Mouse (Mus musculus): ENCODE results near the gene Irf6.

Gene Irf6

DNA sequence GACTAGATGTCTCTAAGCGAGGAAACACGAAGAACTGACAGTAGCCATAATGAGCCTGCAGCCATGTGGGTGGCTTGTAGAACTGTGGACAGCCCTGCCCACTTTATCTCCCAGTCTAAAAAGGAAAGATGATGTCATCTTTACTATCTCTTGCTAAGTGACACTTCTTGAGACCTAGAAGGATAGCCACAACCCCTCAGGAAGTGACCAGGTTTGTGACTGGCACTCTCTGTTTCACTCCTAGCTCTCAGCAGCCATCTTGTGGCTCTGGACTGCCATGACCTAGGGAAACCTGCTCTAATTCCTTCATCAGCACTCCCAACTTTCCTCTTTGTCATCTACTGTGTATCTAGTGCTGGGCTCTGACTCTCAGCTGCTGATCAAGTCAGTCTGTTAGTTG is 45.4 kb downstream of the Irf6 start:
- CTCF ChIA-PET = no interaction called here

GRCm38 (mm10) chr1:193200640-193201382 is 47.9 kb downstream of the Irf6 start:
- CTCF ChIA-PET = interaction anchor here (0.7 kb wide), 1 partner anchor 29 kb away, joined by 3 read pairs; no protein-coding TSS in a partner anchor

DNA sequence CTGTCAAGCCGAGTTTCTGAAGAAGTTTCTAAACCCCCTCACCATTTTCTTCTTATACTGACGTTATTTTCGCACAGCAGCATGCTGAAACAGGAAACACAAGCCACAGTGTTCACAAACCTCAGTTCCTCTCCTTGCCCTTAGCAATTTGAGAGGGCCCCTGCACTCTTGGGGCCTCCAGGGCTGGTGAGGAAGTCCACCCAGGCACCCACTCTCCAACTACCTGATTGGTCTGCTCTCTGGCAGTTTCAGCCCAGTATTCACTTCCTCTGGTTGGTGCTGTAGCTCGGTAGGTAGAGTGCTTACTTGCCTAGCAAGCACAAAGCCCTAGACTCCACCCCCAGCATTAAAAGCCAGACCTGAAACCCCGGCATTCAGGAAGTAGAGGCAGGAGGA is 48.5 kb downstream of the Irf6 start, which contains the start of gene Traf3ip3:
TSS of gene Traf3ip3 (minus strand) at position 321 of the 396 bp plus-strand sequence.
- CTCF ChIA-PET = no interaction called here

- CTCF ChIA-PET = interaction anchor here (0.7 kb wide), 1 partner anchor 155 kb away, joined by 4 read pairs; no protein-coding TSS in a partner anchor
These were observed 50.9 kb downstream of the Irf6 start for GRCm38 (mm10) chr1:193203821-193204220.

GRCm38 (mm10) chr1:193205431-193205830 is 52.5 kb downstream of the Irf6 start:
- CTCF ChIA-PET = interaction anchor here (0.7 kb wide), 1 partner anchor 119 kb away, joined by 3 read pairs; no protein-coding TSS in a partner anchor

DNA sequence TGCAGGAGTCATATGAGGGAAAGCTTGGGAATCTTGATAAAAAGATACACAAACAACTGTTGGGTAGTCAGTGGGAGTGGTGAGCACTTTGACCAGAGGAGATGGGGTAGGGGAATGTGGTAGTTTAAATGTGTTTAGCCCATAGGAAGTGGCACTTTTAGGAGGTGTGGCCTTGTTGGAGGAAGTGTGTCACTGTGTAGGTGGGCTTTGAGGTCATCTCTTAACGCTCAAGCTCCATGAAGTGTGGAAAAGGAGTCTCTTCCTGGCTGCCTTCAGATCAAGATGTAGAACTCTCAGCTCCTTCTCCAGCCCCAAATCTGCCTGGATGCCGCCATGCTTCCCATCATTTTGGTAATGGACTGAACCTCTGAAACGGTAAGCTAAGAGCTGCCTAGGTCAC is 54.6 kb downstream of the Irf6 start, which contains the start of gene Lamb3:
TSS of gene Lamb3 (plus strand) at position 197 of the 400 bp plus-strand sequence.
- CTCF ChIA-PET = interaction anchor here (0.8 kb wide), 1 partner anchor 13 kb away, joined by 6 read pairs; no protein-coding TSS in a partner anchor

- CTCF ChIA-PET = interaction anchor here (0.7 kb wide), 1 partner anchor 42 kb away, joined by 3 read pairs; no protein-coding TSS in a partner anchor
These were observed 55.3 kb downstream of the Irf6 start for GRCm38 (mm10) chr1:193208178-193208577.

DNA sequence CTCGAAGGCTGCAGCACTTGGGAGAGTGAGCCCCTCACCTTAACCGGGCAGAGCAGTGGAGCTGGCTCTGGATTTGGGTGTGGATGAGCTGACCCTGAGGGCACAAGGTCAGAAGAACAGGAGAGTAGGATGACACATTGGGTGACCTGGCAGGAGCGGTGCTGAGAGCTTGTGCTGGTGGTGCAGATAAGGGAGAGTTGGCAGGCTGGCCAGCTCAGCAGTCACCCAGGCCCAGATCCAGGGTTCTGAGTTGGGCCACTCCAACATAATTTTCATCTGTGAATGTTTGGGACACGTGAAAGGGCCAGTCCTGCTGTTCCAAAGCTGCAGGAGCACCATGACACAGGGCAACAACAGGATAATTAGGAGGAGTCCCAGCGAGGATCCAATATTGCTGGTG is 58.5 kb downstream of the Irf6 start:
- CTCF ChIA-PET = interaction anchor here (0.7 kb wide), 1 partner anchor 113 kb away, joined by 3 read pairs; no protein-coding TSS in a partner anchor

DNA sequence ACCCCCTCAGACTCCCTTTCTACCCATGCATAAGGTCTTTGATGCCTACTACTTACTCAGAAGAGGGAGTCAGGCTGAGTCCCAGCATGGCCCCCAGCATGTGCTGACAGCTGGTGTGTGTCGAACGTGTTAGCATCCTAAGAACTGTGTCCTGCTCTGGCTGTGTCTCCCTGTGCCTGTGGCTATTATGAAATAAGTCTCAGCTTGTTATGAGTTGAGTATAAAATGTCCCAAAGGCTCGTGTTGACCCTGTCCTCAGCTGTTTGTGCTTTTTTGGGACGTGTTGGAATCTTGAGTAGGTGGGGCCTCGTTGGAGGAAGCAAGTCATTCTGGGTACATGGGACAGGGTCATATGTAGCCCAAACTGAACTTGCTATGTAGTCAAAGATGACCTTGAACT is 61.1 kb downstream of the Irf6 start:
- CTCF ChIA-PET = no interaction called here

DNA sequence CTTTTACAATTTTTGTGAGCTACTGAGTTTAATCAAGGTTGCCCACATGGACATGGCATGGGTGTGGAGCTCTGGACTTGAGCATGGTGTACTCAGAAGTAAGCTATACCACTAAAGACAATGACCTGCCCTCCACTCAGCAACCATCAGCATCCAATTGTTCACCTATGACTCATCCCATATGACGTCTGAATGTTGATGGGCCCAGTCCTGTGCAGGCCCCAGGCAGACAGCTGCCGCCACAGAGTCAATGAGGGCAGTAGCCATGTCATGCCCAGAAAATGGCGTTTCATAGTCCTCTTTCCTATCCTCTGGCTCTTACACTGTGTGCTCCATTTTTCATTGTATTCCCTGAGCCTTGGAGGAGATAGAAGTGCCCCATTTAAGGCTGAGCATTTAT is 63.1 kb downstream of the Irf6 start:
- CTCF ChIA-PET = no interaction called here

DNA sequence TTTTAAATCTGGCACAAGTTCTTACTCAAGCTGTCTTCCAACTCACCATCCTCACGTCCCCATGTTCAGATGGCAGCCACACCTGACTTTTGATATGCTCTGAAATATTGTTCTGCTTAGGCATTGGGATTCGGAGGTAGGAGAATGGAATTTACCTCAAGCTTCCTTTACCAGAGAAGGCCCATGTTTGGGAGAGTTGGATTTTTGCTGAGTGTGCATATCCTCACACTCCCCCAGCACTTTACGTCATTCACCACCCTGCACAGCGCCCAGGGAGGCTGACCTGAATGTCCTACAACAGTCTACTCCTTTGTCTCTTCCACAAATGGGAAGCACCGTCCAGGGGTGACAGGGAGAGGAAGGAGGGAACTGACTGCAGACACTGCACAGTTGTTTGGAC is 67.5 kb downstream of the Irf6 start:
- CTCF ChIA-PET = interaction anchor here (0.5 to 1.3 kb wide), 2 partner anchors 13 to 91 kb away, joined by 3 to 6 read pairs; partner anchors contain the start of gene Lamb3

All from spleen, embryonic (tissue).